Mouse (Mus musculus): ENCODE data around the gene Gm10188.

DNA sequence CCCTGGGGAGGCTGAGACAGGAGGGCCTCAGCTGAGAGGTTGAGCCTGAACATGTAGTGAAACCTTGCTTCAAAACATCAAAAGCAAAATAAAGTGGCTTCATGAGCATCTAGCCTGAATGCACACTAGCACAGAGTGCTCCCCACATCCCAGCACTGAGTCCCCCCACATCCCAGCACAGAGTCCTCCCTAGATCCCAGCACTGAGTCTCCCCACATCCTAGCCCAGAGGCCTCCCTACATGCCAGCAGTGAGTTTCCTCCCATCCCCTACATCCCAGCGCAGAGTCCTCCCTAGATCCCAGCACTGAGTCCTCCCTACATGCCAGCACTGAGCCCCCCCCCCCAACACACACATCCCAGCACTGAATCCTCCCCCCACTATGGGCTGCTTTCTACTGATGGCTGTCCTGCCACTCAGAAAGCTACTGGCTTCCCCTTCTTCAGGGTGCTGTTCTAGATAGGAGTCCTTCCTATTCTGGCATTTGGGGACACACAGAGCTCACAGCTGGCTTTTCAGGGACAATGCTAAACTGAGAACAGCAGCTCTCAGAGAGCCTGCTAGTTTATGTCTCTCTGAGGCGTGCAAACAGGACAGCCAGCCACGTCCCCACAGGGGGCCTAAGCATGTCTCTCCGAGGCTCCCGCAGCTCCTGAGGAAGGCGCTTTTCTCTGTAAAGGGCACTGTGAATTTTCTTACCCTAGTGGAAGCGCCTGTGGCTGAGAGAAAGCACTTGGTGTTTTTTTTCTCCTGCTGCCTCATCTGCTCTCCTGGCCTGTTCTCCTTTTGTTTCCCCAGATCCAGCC is 2.1 kb upstream of the Gm10188 start:
- no peak for TF ChIP-seq POLR2A (IDR thresholded peaks at IDR 0.05; ENCODE audit: low read depth, low read length)
- no peak for TF ChIP-seq CTCF (IDR thresholded peaks at IDR 0.05; ENCODE audit: extremely low read depth, insufficient read depth, insufficient read length, insufficient replicate concordance)

All from spleen, adult 2 months (tissue).